Mouse (Mus musculus) cerebellum, adult 9-10 months (tissue): ENCODE measurements around the gene Fam178b.
"Not testable (repeated sequence)": the region's sequence is repeated elsewhere in the genome, so short reads cannot be mapped to it uniquely, and the experiment has no call there.

Experiments used
- DNase-seq: peaks from one replicate; pipeline ENCODE4 v3.0.0; 2022

Fam178b gene

DNA sequence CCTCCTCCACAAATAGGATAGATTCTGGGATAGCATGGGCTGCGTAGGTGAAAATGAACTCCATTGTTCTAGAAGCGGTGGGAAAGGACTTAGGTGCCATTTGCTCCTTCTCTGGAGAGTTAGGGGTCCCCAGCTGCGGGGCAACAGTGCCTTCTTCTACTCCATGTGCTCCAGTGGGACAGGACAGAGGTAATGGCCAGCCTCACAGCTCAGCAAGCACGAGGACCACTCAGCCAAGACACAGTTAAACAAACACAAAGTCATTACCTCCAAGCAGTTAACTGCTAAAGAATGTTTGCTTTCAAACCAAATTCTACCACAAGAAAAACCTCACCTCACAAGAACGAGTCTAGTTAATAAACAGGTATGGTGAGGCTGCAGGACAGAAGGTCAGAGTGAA, 57.5 kb downstream of the Fam178b start:
- DNase-seq, result no peak

DNA sequence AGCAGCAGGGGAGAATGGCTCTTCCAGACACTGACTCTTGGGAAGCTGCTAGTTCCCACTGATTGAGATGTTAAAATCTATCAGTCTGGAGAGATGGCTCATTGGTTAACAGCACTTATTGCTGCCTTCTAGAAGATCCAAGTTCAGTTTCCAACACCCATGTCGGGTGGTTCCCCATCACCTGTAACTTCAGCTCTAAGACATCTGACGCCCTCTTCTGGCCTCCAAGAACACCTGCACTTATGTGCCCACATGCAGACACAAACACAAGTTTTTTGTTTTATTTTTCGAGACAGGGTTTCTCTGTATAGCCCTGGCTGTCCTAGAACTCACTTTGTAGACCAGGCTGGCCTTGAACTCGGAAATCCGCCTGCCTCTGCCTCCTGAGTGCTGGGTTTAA, 67.0 kb downstream of the Fam178b start:
- DNase-seq, result not testable (repeated sequence)

DNA sequence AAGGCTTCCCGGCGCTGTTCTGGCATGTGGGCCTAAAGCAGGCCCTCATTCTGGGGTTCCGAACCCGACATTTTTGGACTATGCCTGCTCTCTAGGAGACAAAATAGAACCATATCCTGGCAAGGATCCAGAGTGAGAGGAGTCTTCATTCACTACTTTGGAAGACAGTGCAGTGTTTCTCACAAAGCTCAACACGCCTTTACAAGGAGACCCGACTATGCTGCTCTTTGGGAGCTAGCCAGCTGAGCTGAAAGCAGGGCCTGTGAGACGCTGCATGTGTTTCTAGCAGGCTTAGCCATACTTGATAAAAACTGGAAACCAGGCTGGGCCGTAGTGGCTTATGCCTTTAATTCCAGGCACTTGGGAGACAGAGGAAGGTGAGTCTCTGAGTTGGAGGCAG, 67.8 kb downstream of the Fam178b start:
- no peak for DNase-seq

DNA sequence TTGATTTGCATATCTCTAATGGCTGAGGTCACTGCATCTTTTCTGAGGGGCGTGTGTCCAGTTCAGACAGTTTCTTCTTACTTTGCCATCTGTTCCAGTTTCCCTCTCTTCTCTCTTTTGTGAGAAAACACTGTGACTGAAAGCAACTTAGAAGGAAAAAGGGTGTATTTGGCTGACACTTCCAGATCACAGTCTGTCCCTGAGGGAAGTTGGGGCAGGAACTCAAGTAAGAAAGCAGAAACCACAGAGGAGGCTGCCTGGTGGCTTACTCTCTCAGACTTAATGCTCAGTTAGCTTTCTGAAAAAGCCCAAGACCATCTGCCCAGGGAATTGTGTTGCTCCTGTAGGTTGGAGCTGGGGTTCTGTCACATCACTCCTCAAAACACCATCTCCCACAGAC, 68.4 kb downstream of the Fam178b start:
- no peak for DNase-seq

DNA sequence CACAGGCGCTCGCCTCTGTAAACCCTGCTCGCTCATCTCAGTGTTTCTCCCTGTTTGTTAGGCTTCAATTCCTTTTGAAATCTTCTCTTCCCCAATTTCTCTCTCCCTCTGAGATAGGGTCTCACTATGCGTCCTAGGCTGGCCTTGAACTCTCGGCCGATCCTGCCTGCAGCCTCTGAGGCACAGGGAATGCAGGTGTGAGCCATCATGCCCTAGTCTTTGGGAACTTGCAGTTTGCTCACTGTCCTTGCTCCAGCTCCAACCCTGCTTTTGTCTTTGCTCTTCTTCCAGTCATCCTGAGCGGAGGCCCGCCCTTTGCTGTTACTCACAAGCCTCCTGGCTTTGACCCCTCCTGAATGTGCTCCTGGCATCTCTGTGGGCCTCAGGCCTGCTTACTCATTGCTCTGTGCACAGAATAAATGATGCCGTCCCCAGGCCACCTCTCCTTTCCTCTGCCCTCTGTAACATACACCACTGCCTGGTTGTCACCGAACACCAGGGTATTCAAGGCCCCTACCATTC, 69.5 kb downstream of the Fam178b start:
- no peak for DNase-seq

DNA sequence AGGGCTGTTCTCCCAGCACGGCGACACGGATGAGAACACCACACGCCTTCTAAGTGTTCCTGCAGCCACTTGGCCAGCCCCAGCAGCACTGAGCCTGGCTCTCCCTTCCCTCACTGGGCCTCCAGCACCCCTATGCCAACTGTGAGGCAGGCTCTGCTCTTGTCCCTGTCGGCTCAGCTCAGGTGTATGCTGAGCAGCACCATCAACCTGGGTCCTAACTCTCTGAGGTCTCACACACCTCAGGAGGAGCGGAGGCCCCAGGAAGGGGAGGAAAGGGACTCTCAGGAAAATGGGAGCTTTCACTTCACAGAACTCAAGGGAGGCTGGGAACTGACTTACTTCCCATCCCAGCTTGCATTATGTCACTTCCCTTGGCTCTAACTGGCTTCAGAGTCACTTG, 70.6 kb downstream of the Fam178b start:
- DNase-seq, result no peak

DNA sequence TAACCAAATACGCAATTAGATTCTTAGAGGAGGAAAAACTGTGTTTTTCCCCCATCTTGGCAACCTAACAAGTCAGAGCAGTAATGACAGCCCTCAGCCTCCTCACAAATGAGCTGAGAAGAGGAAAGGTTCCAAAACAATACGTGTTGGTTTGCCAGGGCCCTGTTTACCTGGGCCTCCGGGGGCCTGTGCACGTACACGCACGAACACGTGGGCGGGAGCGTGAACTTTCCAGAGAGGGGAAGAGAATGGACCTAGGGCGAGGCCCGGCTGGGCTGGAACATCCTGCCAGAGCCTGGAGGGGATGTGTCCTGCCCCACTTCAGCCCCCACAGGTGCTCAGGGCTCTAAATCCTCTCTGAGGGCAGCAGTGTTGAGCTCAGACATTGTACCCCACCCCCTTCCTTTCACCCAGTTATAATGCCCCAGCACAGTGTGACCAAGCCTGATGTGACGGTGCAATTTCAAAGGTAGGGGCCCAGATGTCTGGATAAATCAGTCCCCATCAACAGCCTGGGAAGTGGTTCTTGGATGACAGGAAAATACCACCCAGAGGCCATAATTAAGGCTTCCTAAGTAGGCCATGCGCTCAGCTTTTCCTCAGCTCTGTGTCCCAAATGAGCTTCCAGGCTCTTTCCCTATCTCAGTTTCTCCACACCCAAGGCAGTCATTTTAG, 71.4 kb downstream of the Fam178b start:
- DNase-seq, result no peak

DNA sequence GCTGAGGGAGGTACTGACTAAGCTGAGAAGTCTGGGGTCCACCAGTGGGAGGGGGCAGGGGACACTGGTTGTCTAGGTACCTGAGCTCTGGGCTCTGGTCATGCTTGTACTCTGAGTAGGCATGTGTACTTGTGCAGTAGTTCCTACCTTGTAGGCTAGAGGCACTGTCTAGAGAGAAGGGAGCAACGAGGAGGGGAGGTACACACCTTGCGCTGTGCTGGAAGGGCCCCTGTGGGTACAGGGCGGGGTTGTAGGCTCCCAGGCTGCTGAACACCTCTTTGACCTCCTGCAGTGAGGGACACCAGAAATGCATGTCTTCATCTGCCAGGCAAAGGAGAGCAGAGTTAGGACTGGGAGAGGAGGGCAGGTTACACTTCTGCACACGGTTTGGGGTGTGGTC, 74.8 kb downstream of the Fam178b start:
- DNase-seq, result no peak

DNA sequence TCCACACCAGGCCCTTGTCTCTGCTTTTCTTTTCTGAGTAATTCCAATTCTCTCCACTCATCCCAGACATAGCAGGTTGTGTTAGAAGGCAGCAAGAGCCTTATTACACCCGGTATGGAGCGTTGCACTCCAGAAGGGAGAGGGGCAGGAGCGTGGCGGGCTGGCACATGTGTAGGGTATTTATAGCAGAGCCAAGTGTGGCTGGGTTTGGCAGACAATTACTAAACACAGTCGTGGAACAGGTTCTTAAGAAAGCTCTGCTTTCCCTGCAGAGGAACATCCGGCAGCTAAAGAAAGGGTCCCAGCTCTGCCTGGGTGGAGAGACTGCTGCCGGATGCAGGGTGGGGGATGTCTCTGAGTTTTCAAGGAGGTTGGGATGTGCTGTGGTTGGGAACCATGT, 76.0 kb downstream of the Fam178b start:
- no peak for DNase-seq

DNA sequence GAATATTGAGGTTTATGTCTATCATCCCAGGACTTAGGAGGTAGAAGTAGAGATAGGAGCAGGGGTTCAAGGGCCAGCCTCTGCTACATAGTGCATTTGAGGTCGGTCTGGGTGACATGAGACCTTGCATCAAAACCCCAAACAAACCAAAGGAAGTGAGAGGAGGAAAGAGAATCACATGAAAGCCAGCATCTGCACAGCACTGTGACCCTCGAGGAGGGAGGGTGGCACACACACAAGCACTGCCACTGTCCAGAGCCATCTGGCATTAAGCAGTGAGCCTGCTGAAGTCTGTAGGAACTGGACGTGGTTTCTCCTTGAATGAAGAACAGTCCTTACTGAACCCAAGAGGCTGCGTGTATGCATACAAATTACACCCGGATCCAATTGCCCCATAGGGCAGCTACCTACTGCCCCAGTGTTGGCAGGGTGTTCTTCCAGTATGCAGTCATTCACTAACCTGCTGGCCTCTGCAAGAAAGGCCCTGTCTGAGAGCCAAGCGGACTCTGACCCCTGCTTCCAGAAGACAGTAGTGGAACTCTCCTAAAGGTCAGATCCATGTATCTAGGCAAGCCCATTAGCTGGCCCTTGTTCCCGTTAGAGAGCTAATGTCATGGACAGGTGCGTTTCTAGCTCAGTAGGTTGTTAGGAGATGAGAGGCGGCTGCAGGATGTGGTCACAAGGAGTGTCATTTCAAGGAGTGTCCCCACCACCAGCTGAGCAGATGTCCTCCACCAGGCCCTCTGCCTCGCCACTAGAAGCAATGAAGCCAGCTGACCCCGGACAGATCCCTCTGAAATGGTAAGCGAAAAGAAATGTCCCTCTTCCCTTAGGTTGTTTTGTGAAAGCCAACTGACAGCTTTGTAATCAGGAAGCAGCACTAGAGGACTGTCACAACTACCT, 78.5 kb downstream of the Fam178b start:
- DNase-seq, result no peak

DNA sequence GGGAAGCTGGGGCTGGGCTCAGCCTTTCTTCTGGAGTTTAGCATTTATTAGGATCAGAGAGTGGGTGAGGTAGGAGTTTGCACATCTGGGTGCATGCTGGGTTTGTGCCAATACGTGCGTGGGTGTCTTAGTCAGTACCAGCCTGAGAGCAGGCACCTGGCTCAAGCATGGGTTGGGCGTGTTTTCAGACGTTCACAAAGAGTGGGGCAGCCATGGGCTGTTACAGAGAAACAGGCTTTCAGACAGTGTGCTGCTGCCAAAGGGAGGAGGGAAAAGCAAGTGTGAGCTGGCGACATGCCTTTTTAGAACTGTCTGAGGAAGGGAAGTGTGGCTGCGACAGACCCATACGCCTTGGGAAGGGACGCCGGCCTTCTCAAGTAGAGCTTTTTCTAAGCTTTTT, 79.6 kb downstream of the Fam178b start:
- DNase-seq, result no peak

DNA sequence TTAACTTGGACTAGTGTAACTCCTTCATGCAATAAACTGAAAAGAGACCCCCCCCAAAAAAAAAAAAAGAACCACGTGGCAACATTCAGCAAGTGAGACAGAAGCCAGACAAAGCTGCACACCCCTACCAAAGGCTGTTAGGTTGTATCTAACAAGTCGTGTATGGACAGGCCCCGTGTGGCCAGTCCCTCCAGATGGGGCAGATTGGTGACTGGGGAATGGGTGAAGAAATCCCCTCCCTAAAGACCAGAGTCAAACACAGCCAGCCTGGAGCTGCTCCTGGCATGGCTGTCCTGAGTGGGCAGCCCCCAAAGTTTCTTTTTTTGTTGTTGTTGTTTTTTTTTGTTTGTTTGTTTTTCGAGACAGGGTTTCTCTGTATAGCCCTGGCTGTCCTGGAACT, 80.7 kb downstream of the Fam178b start:
- no peak for DNase-seq

DNA sequence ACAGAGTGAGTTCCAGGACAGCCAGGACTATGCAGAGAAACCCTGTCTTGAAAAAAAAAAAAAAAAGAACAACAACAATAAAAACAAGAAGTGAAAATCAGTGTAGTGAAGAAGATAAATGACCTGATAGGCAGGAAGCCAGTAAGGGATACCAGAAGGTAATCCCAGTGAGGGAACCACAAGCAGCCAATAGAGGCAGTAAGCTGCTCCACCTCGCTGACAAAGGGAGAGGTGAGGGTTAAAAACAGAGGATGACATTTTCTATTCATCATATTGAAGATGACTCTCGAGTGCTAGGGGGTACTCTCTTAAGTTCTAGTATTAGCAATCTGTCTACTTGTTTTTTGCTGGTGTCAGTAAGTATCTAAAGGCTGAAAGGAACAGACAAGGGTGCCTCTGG, 84.6 kb downstream of the Fam178b start:
- no peak for DNase-seq

DNA sequence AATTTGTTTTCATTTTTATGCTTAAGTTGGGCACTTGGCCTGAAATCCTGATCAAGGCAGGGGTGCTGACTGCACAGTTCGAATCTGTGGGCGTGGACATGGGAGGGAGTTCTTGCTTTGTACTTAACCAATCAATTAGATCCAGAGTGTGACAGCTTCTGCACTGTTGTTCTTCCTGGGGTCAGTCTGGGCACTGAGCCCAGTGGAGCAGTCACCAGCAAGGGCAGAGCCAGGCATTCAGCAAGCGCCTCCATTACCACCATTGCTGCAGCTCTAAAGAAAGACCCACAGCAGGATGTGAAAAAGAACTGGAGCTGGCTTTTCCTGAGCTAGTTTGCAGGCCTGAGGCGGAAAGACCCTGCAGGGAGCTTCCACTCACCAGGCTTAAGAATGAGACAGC, 86.9 kb downstream of the Fam178b start:
- no peak for DNase-seq

DNA sequence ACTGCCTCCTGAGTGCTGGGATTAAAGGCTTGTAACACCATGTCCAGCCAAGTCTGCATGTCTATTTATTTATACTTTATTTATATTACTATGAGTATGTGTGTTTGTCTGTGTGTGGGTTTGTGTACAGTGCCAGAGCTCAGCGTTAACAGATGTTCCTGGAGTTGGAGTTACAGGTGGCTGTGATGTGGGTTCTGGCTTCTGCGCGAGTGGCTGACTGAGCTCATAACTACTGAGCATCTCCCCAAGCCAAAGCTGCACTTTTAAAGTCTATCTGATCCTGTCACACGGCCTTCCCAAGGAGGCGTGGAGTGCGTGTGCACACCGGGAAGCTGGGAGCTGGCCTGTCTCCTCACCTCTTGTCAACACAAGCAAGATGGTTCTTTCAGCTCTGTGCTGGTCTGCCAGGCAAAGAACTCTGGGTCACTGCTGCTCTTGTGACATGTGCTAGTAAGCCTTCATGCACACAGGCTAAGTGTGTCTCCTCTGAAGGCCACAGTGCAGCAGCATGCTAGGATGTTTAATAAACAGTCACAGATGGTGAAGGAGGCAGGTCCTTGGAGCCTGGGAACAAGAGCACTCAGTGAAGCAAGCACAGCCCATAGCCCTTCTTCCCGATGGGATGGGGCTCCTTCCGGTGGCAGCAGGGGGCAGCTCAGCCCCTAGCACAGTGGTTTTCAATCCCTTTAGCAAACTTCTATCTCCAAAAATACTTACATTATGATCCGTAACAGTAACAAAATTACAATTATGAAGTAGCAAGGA, 87.6 kb downstream of the Fam178b start:
- no peak for DNase-seq

DNA sequence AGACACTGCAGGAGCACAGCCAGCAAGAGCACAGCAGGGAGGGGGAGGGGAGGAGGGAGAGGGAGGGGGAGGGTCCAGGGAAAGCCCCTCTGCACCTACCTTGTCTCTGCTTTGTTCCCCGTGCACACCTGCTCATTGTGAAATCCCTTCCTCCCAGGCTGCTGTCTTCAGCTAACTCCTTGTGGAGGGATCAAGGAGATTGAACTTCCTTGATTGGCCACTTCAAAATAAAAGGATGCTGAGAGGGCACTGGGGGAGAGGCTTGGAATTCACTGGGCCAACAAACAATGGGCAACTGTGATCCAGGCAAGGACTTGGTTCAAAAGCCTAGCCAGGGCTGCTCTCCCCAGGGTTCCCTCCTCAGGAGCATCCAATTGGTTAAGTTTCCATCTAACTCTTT, 89.9 kb downstream of the Fam178b start:
- DNase-seq, result no peak

DNA sequence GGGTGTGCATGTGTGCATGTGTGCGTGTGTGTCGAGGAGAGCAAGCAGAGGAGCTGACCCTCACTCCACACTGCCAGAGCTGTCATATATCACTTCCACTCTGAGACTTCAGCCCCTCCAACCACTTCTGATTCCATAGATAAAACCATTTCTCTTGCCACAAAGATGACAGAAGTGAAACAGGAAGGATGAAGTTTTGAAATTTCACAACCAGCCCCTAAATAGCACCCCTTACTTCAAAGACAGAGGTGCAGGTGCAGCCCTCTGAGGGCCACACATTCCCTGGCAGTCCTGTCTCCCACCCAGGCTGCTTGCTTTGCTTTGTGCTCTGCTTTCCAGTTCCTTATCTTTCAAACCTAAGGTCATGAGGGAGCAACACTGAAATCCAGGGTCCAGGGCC, 91.6 kb downstream of the Fam178b start:
- DNase-seq, result no peak

DNA sequence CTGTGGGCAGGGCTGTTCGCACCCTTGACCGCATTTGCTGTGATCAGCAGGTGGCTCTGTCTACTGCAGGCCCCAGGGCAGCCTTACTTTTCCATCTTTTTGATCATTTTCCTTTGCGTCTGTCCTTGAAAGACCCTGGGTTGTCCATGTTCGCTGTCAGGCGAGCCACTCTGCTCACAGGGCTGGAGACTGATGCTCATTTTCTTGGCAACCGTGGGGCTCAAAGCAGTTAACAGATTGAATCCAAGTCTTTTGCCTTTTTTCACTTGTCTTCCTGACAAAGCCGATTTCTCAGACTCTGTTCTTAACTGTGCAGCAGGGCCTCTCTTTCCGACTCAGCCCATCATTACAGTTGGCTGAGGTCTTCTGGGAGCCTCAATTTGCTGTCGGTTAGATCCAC, 92.3 kb downstream of the Fam178b start:
- no peak for DNase-seq

DNA sequence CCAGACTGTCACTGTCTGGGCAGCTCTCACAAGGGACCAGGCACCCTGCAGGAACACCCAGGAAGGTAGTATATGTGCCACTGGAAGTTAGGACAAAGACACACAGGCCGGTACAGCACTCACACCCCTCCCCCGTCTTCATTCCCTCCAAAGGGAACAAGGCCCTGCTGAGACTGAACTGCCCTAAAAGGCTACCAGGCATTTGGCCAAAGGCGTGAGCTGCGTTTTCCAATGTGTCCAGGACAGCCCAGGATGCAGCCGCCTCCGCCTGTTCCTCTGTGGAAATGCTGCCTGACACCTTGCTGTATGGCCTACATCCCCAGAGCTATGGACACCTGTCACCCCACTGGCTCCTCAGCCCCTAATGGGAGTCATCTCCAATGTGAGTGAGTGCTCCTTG, 93.5 kb downstream of the Fam178b start:
- peak; percentile 71 for DNase-seq

DNA sequence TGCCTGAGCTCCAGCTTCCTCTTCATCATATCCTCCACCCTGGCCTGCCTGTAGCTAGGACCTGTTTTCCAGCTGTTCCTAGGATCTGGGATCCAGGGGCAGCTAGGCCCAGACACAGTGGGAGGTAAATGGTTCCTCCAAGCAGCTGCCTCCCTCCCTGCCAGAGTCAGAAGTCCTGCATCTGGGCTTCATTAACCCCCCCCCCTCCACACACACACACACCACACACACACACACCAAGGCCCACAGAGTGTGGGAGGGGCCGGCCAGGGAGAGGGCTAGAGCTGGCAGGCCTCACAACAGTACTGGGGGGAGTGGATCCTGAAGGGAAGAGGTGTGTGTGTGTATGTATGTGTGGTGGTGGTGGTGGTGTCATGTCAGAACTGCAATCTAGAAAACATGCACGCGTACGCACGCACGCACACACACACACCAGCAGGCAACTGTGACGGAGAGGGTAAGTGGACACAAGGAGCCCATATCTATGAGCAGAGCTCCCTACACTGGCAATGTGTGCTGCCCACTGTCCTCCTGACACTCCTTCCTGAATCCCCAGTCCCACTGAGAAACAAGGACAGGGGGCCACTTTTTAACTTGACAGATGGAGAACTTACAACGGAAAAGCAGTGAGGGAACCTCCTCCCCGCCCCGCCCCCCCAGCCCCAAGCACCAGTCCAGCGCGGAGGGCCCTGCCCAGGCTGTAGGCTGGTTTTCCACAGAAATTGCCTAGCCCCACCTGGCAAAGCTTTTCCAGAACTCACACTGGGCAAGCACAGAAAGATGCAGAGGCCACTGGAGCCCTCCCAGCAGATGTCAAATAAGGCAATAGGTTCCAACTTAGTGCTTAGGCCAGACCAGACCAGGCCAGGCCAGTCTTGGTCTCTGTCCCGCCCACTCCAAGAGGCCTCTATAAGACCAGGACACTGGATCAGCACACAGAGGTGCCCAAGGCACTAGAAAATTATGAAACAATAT, 94.2 kb downstream of the Fam178b start:
- DNase-seq, result no peak

DNA sequence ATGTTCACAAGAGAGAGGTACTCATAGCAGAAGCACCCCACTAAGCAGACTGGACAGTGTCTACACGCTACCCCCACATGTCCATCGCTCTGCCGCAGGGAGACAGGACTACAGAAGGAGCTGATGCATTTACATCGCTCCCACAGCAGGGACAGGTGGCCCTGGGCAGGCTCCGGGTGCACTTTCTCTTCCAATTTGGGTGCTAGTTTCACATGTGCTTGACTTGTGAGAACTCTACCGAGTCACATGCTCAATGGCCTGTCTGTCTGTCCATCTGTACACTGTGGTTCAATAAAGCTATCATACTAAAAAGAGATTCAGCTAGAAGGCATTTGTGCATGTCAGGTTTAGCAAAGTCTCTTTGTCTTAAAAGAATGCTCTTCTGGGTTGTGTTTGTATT, 95.1 kb downstream of the Fam178b start:
- no peak for DNase-seq

DNA sequence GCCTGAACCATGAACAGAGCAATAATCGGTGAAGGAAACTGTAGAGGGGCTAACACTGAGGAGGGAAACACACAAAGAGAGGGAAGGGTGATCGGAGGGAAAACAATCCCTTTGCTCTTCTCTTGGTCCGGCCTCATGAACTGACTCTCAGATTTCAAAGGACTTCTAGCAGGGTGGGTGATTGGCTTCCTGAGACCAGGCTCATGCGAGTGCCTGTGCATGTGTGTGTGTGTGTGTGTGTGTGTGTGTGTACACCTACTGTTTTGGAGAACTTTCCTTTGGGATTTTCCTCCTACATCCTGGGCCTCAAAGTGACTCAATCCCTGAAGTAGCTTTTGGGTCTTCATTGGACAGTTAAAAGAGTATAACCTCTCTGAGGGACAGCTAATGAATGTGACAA, 96.7 kb downstream of the Fam178b start:
- DNase-seq, result no peak
